Mouse (Mus musculus) urinary bladder, postnatal 0 days (tissue): ENCODE measurements around the gene Cx3cr1. TPM values are rescaled to one million over a fixed set of nuclear protein-coding genes. Genes with fewer than 3 reads are reported as not detected.

Source experiments
- polyA plus RNA-seq: library from polyadenylated mRNA; unstranded; fragments of >200 nt; fragmentation: Nextera tagmentation; extraction: Ambion mirVana; gene quantifications from 2 replicates; pipeline ENCODE4 v1.2.1, GENCODE M21; 2015

The Cx3cr1 gene
- polyA plus RNA-seq: 4.8 and 7.2 TPM in 2 replicates

GRCm38 (mm10) chr9:120069779-120070178 lies at the start of gene Cx3cr1:
Cx3cr1 (minus strand) TSS chr9:120069879.

DNA sequence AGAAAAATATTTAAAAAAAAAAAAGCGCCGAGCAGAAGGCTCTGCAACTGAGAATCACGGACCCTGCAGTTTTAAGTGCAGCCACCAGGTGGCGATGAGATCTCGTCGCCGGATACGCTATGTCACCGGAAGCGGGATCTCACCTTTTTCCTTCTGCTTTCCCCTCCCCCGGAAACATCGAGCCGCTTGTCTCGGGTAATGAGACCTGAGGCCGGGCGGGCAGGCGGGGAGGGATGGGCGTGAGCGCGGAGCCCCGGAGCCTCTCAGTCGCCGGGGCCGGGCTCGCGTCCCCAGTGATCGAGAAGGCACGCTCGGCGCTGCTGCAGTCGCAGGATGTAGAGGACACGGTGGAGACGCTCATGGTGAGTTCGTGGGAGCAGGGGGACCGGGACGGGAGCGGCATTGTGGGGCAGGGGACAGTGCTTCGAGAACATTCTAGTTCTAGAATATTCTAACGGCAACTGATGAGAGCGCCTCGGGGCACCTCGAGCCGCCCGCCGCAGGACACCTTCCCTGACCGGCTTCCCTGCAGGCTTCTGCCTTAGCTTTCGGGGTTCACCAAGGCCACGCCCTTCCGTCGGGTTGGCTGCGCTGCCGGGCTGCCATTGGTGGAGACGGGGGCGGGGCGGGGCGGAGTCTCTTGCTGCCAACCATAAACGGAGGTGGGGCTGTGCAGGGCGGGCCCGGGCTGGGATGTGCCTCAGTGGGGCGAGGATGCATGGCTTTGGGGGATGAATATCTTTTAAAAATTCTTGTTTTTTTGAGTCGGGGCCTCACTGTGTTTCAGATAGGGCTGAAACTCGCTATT lies 40.7 kb upstream of the Cx3cr1 start, which contains the start of gene Slc25a38:
Gene Slc25a38, plus strand, starts transcription at position 164 of the 808 bp plus-strand sequence.

GRCm38 (mm10) chr9:120091696-120092238 lies 22.1 kb upstream of the Cx3cr1 start, which contains the start of gene Ccr8:
Ccr8 (plus strand) TSS chr9:120092114.

GRCm38 (mm10) chr9:120023086-120023811 lies 46.4 kb downstream of the Cx3cr1 start, which contains the start of gene Xirp1:
Xirp1 (minus strand) TSS chr9:120023598.

GRCm38 (mm10) chr9:119984536-119985011 lies 85.1 kb downstream of the Cx3cr1 start, which contains the start of gene Csrnp1:
Csrnp1 (minus strand) TSS chr9:119984658.

DNA sequence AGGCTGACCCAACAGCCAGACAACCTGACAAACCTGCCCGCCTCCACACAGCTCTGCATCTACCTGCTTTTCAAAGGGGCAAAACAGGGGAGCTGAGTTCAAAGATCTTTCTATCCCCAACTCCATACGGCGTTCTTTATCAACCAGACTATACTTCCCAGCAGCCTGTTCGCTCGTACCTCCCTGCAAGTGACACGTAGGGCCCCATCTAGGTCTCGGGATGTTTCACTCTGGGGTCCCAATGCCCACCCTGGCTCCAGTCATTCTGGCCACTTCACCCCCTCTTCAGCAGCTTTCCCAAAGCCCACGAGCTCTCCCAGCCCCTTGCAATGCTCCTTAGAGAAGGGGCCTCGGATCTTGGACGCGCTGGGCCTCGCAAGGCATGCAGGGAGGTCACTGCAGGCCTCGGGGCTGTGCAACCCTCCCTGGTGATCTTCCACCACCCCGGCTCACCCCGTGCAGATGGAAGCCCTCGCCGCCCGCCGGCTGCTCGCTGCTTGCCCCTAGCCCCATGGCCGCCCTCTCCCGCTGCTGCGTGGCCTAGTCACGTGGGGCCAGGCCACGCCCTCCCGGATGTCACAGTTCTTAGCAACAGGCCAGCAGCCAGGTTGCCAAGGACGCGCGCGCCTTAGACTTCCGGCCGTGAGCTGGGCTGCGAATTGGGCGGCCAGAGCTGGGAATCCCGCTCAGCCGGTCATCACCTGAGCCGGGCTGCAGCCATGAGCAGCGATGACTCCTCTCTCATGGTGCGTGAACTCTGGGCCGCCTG lies 132.5 kb downstream of the Cx3cr1 start, which contains the start of the genes Gorasp1 and Ttc21a:
Gene Gorasp1, minus strand, starts transcription at position 561 of the 769 bp plus-strand sequence.
Gene Ttc21a, plus strand, starts transcription at position 602 of the 769 bp plus-strand sequence.

GRCm38 (mm10) chr9:119894339-119895009 lies 175.2 kb downstream of the Cx3cr1 start, which contains the start of gene Wdr48:
Wdr48 (plus strand) TSS chr9:119894878.

Other genes starting within 250 kb of the Cx3cr1 start
- 0.02 TPM in 1 of 2 replicates, not detected in the other for gene Scn11a, start 244.4 kb downstream of the Cx3cr1 start, polyA plus RNA-seq
- 23.7 and 25.1 TPM in 2 replicates for gene Wdr48, start 175.0 kb downstream of the Cx3cr1 start, polyA plus RNA-seq
- gene Gorasp1, start 132.3 kb downstream of the Cx3cr1 start, polyA plus RNA-seq: 26.1 and 26.5 TPM in 2 replicates
- gene Ttc21a, start 132.3 kb downstream of the Cx3cr1 start, polyA plus RNA-seq: 0.35 and 0.40 TPM in 2 replicates
- gene Csrnp1, start 85.2 kb downstream of the Cx3cr1 start, polyA plus RNA-seq: 6.3 and 10.0 TPM in 2 replicates
- 0.04 TPM in 1 of 2 replicates, not detected in the other for gene Xirp1, start 46.3 kb downstream of the Cx3cr1 start, polyA plus RNA-seq
- 0.14 and 0.50 TPM in 2 replicates for gene Ccr8, start 22.2 kb upstream of the Cx3cr1 start, polyA plus RNA-seq
- gene Slc25a38, start 40.5 kb upstream of the Cx3cr1 start, polyA plus RNA-seq: 13.6 and 14.7 TPM in 2 replicates
- 892 and 1,023 TPM in 2 replicates for gene Rpsa, start 57.8 kb upstream of the Cx3cr1 start, polyA plus RNA-seq
- gene Mobp, start 79.8 kb upstream of the Cx3cr1 start, polyA plus RNA-seq: 1.0 and 1.2 TPM in 2 replicates
- gene Myrip, start 231.6 kb upstream of the Cx3cr1 start, polyA plus RNA-seq: 0.07 and 0.11 TPM in 2 replicates